Mouse (Mus musculus) stomach, embryonic 14.5 days (tissue): ENCODE measurements around the gene Syt8. TPM values are rescaled to one million over a fixed set of nuclear protein-coding genes. Genes with fewer than 3 reads are reported as not detected.

Source experiments
- ATAC-seq: fragments of 200-750 bp; cut with Nextera tagmentation; 2 replicates; pipeline ENCODE4 v1.8.0; 2017; ENCODE audit warnings: low read depth, moderate TSS enrichment; ENCODE audit not compliant: insufficient number of reproducible peaks, insufficient read depth, low FRiP score
- H3K27ac ChIP-seq: fragments of 300-500 bp; sonication (generic); 2 replicates; pipeline ENCODE4 v1.5.1; 2014; ENCODE audit warnings: mild to moderate bottlenecking, low read length, moderate library complexity, mixed read lengths
- H3K27me3 ChIP-seq: fragments of 300-500 bp; sonication (generic); 2 replicates; pipeline ENCODE4 v1.6.1; 2014; ENCODE audit warnings: low read length, control low read depth, mixed read lengths; ENCODE audit not compliant: control insufficient read depth, insufficient read depth
- H3K36me3 ChIP-seq: fragments of 300-500 bp; sonication (generic); 2 replicates; pipeline ENCODE4 v1.6.1; 2014; ENCODE audit warnings: mild to moderate bottlenecking, control low read depth, low read length, moderate library complexity, mixed read lengths; ENCODE audit not compliant: control insufficient read depth, insufficient read depth
- H3K4me1 ChIP-seq: fragments of 300-500 bp; sonication (generic); 2 replicates; pipeline ENCODE4 v1.6.1; 2014; ENCODE audit warnings: low read length, control low read depth, mixed read lengths; ENCODE audit not compliant: control insufficient read depth, insufficient read depth
- H3K4me2 ChIP-seq: fragments of 300-500 bp; sonication (generic); replicated peaks from 2 replicates; pipeline ENCODE4 v1.6.1; 2014; ENCODE audit warnings: low read depth, low read length, control low read depth
- H3K4me3 ChIP-seq: fragments of 300-500 bp; sonication (generic); 2 replicates; pipeline ENCODE4 v1.5.1; 2014; ENCODE audit warnings: low read depth, low read length, control low read depth
- H3K9ac ChIP-seq: fragments of 300-500 bp; sonication (generic); replicated peaks from 2 replicates; pipeline ENCODE4 v1.6.1; 2014; ENCODE audit warnings: low read depth, mild to moderate bottlenecking, control low read depth, low read length, moderate library complexity, mixed read lengths
- H3K9me3 ChIP-seq: fragments of 300-500 bp; sonication (generic); 2 replicates; pipeline ENCODE4 v1.6.1; 2016; ENCODE audit warnings: low read depth, low read length, control low read depth; ENCODE audit not compliant: control insufficient read depth
- WGBS: fragments of 180-500 bp; shearing (Covaris S2); extraction: QIAGEN DNeasy Blood & Tissue Kit; methylation state at CpG from one replicate; pipeline ENCODE4 v1.1.7; 2014; 5-methylcytosine and 5-hydroxymethylcytosine counted together
- polyA plus RNA-seq: library from polyadenylated mRNA; unstranded; fragments of >200 nt; fragmentation: Nextera tagmentation; extraction: Ambion mirVana; gene quantifications from 2 replicates; pipeline ENCODE4 v1.2.1, GENCODE M21; 2014

Gene Syt8
- polyA plus RNA-seq, 1 experiment from 2014 or later, result 4.8 TPM

DNA sequence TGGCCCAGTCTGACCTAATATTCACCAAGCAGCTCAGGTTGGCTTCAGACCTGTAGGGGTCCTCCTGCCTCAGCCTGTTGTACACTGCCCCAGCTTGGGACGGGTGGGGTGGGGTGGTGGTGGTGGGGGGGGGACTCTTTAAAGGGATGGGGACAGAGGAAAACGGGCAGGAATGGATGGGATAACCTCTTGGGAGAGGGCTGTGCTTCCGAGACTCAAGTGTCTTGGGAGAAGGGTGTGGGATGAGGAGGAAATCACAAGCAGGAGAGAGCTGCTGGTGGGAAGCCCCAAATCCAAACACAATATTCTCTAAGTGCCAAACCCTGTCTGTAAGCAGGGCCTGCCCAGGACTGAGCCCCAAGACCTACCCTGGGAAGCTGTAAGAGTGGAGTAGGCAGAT, 18.4 kb upstream of the Syt8 start:
- Histone ChIP-seq H3K27me3 (no peaks in the 10 kb centered on the region), H3K9me3 (no peaks in the 10 kb centered on the region), H3K4me2 (no peak overlapping the region), H3K4me1 (no peaks in the 10 kb centered on the region), H3K27ac (no peak overlapping the region), H3K36me3 (no peaks in the 10 kb centered on the region), H3K9ac (no peak overlapping the region), H3K4me3 (no peak overlapping the region)
- no peak for ATAC-seq
- WGBS, result 74% methylated on average over 3 of the region's 3 CpGs

DNA sequence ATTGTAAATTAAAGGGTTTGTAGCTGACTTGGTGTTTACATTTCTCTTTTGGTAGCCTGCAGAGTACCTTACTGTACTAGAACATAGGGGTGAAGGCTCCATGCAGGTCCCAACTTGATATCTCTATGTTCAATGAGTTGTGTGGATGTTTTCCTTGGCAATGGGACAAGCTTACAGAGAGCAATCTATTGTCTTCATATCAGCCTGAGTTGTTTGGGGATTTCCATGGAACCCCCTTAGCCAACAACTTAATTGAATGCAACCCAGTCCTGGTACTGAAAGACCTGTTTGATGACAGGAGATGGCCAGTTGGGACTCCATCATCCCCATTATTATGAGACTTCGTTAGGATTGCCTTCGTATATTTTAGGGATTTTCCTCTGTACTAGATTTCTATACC, 16.6 kb upstream of the Syt8 start:
- Histone ChIP-seq H3K4me1 (no peaks in the 10 kb centered on the region), H3K4me2 (no peak overlapping the region), H3K27ac (no peak overlapping the region), H3K27me3 (no peaks in the 10 kb centered on the region), H3K36me3 (no peaks in the 10 kb centered on the region), H3K4me3 (no peak overlapping the region), H3K9ac (no peak overlapping the region), H3K9me3 (no peaks in the 10 kb centered on the region)
- no peak for ATAC-seq
- WGBS, result 89% methylated on average over 2 of the region's 2 CpGs

DNA sequence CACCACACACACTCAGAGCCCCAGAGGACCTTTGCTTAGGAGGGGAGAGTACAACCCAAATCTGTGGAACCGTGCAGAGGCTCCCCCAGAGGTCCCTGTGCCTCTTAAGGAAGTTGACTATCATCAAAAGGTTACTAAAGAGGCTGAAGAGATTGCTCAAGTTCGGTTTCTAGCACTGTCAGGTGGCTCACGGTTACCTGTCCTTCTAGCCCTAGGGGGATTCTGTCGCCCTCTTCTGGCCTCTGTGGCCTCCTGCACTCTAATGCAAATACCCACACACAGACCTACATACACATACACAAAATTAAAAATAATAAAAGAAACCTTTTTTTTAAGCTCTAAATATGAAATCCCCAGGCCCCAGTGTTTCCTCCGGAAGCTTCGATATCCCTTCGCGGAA, 16.0 kb upstream of the Syt8 start:
- Histone ChIP-seq H3K36me3 (no peaks in the 10 kb centered on the region), H3K4me3 (no peak overlapping the region), H3K27me3 (no peaks in the 10 kb centered on the region), H3K27ac (no peak overlapping the region), H3K4me1 (no peaks in the 10 kb centered on the region), H3K9me3 (no peaks in the 10 kb centered on the region), H3K9ac (no peak overlapping the region), H3K4me2 (no peak overlapping the region)
- ATAC-seq, result no peak
- 90% methylated on average over 8 of the region's 8 CpGs for WGBS

DNA sequence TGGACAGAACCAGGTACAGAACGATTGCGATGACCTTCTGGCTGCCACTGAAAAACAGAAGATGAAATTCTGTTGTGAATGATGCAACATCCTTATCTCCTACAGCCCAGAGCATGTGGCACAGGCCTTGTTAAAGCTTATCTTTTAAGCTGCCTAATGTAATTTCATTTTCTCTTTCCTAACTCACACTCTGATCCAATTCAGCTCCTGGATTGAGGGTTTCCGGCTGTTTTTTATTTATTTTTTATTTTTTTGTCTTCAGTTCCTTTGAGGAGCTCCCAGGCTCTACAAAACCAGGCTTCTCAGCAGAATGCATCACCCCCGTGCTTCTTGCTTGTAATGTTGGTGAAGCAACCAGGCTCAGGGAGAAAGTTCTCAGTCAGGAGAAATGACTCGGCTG, 14.8 kb upstream of the Syt8 start:
- Histone ChIP-seq H3K4me2 (no peak overlapping the region), H3K9me3 (no peaks in the 10 kb centered on the region), H3K27me3 (no peaks in the 10 kb centered on the region), H3K4me3 (no peak overlapping the region), H3K4me1 (no peaks in the 10 kb centered on the region), H3K9ac (no peak overlapping the region), H3K36me3 (no peaks in the 10 kb centered on the region), H3K27ac (no peak overlapping the region)
- WGBS, result 74% methylated on average over 5 of the region's 5 CpGs
- ATAC-seq, result no peak

DNA sequence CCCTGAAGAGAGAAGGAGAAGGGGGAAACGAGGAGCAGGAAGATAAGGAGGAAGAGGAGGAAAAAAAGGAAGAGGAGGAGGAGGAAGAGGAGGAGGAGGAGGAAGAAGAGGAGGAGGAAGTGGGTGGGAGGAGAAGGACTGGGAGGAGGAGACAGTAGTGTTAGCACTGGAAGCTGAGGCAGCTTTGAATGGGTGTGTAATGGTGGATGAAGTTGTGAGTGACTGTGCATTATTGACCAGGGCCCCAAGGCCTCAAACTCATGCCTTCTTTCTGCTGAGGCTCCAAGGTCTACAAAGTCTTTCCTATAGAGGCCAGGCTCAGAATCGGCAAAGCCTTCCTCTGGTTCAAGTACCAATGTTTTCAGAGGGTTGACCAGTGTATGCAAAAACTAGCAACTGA, 12.8 kb upstream of the Syt8 start:
- ATAC-seq, result no peak
- no peak overlapping the region for H3K4me2 ChIP-seq
- H3K9me3 ChIP-seq, result no peaks in the 10 kb centered on the region

DNA sequence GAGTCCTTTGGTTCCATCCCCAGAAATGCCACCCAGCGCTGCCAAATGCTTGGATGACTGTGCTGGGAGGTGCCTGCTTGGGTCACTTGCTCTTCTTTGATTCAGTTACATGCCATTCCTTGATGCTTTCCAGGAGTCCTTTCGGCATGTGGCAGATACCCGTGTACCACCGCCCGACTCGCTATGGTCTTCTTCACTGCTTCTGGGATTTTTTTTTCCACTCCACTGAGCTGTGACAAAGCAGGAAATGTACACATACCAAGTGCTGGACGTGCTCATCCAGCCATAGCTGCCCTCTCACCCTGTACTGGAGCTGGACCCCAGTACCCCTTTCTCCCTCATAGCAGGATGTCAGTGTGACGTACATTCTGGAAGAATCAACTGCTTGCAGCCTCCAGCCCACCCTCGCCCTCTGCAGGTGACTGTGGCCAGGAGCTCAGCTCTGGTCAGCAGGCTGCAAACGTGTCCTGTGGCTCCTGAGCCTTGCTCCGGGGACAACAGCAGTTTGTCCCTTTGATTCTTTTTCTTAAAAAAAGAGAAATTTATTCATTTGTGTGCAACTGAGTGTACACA, 8.9 kb upstream of the Syt8 start:
- H3K27ac ChIP-seq, result no peak overlapping the region
- no peaks in the 10 kb centered on the region for H3K9me3 ChIP-seq
- no peaks in the 10 kb centered on the region for H3K36me3 ChIP-seq
- WGBS, result 69% methylated on average over 11 of the region's 11 CpGs
- peaks cover 8% of the 10 kb centered on the region for H3K4me1 ChIP-seq
- H3K9ac ChIP-seq, result no peak overlapping the region
- H3K27me3 ChIP-seq, result no peaks in the 10 kb centered on the region
- ATAC-seq, result no peak
- H3K4me3 ChIP-seq, result no peak overlapping the region
- no peak overlapping the region for H3K4me2 ChIP-seq

More for the DNA sequence above, 12.8 kb upstream of the Syt8 start:
- H3K27me3 ChIP-seq, result no peaks in the 10 kb centered on the region
- no peak overlapping the region for H3K27ac ChIP-seq
- no peak overlapping the region for H3K4me3 ChIP-seq
- no peaks in the 10 kb centered on the region for H3K4me1 ChIP-seq
- no peak overlapping the region for H3K9ac ChIP-seq
- 71% methylated on average over 2 of the region's 2 CpGs for WGBS
- H3K36me3 ChIP-seq, result no peaks in the 10 kb centered on the region

DNA sequence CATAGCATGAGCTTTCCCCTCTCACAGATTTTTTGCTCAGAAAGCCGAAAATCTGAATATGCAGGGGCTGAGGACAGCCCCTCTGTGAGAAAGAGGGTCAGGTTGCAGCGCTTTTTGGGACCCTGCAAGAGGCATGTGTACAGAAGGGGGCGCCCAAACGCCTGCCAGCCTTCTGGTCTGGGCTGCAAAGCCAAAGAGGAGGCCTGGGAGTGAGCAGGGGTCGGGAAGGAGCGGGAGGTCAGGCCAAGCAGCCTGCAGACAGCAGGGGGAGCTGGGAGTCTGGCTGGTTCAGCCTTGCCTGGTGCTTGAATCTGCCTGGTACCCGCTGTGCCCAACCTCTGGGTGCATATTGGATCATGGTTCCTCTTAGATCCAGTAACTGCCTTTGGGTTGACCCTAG, 6.4 kb upstream of the Syt8 start:
- H3K9me3 ChIP-seq, result no peaks in the 10 kb centered on the region
- no peaks in the 10 kb centered on the region for H3K36me3 ChIP-seq
- peaks cover 8% of the 10 kb centered on the region for H3K4me1 ChIP-seq
- H3K27ac ChIP-seq, result no peak overlapping the region
- H3K4me3 ChIP-seq, result no peak overlapping the region
- ATAC-seq, result peak; percentile 20; the same call in 1 of the 2 replicates
- 11% methylated on average over 7 of the region's 7 CpGs for whole genome bisulfite sequencing
- H3K27me3 ChIP-seq, result no peaks in the 10 kb centered on the region
- H3K4me2 ChIP-seq, result no peak overlapping the region
- H3K9ac ChIP-seq, result no peak overlapping the region

DNA sequence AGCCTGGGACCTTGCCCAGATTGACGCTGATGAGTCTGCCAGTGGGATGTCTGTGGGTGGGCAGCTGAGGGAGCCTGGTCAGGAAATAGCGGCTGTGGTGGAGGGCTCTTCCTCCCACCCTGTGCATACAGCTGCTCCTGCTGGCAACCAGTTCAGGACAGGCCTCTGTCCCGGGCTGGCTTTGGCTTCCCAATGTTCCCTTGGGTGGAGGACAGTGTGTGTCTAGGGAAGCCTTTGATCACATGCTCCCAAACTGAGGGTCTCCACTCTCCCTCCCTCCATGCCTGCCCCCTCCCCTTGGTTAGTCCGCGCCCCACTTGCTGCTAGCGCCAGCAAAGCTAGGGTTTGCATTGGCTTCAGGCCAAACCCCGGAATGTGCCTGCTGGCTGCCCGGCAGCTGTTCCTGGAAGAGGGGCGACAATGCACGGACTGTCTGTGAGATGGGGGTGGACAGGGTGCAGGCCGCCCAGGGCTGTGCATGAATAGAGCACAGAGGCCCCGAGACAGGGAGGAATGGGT, 4.4 kb upstream of the Syt8 start:
- WGBS, result 34% methylated on average over 12 of the region's 12 CpGs
- Histone ChIP-seq H3K27me3 (no peaks in the 10 kb centered on the region), H3K4me1 (peaks cover 8% of the 10 kb centered on the region), H3K9ac (no peak overlapping the region), H3K27ac (peak overlapping the region; percentile 49; the same call in 1 of the 2 replicates), H3K9me3 (no peaks in the 10 kb centered on the region), H3K36me3 (no peaks in the 10 kb centered on the region), H3K4me2 (no peak overlapping the region), H3K4me3 (no peak overlapping the region)
- ATAC-seq, result peak; percentile 35; the same call in 1 of the 2 replicates

DNA sequence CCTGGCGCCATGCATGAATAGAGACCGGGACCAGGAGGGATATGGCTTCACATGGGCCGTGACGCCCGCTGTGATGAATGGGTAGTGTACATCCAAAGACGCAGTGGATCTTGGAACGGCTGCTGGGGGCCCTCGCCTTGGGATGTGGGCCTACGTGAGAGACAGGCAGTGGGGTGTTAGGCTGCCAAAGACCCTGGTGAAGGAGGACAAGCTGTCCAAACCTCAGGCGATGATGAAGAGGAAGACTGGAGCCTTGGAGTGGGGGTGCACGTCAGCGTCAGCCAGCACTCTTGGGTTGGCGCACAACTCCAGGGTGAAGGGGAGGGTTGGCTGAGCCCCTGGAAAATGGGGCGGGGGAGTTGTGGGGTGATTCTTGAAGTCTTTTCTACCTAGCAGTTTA, 3.5 kb upstream of the Syt8 start:
- H3K9ac ChIP-seq, result no peak overlapping the region
- no peak for ATAC-seq
- no peak overlapping the region for H3K27ac ChIP-seq
- WGBS, result 86% methylated on average over 14 of the region's 14 CpGs
- no peaks in the 10 kb centered on the region for H3K27me3 ChIP-seq
- H3K4me2 ChIP-seq, result no peak overlapping the region
- H3K9me3 ChIP-seq, result no peaks in the 10 kb centered on the region
- H3K4me1 ChIP-seq, result peaks cover 11% of the 10 kb centered on the region
- H3K36me3 ChIP-seq, result no peaks in the 10 kb centered on the region
- H3K4me3 ChIP-seq, result no peak overlapping the region
